Mouse (Mus musculus): ENCODE measurements at regions not wholly inside any gene's neighbourhood (a gene's known extent, or its start where the extent isn't known, plus 50 kb on each side); places are given as distances from the start of the nearest gene placed in this dataset.

DNA sequence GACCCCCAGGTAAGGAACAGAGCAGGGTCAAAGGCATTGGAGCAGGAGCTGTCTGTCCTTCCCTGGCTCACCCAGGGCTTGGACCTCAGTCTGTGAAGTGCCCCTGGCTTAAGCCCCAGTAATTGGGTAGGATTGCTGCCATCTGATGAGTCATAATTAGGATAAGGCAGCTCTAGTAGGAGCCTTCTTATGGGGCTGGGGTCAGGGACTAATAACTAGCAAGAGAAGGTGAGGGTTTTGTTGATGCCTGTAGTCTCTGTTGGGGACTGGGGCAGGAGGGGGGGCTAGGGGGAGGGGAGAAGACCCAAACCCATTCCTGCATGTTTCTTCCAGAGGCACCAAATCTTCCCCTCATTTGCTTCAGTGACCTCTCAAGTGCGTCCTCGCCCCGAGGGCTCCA, 172.4 kb upstream of the Mki67 start:
- peak; percentile 19 to 30 for DNase-seq

DNA sequence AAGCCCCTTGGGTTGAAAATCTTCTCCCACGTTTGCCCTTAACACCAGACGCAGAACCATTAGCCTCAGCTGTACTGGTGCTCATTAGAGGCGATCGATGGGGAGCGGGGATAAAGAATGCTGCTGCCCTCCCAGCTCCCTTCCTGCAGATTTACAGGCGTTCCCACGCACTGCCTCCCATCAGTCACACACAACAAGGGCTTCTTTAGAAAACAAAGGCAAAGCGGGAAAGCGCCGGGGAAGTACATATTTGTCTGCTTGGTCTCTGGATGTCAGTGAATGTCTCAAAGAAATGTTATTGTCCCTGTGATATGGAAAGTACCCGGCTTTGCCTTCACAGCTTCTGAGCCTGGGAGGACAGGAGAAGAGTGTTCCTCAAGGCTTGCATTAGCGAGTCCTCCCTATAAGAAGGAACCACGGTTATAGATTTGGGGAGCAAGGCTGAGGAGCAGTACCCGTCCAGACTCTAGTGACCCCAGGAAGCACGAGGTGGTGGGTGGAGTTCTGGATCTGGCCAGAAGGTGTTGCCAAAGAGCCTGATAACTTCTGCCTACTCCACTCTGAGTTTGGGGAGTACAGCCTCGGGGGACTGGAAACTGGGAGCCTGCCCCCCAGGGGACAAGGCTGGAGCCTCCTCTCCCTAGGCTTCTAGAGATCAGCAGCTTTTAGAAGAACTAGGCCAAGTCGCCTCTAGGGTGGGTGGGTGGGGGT, 173.0 kb upstream of the Mki67 start:
- DNase-seq: peak; percentile 14 to 16

DNA sequence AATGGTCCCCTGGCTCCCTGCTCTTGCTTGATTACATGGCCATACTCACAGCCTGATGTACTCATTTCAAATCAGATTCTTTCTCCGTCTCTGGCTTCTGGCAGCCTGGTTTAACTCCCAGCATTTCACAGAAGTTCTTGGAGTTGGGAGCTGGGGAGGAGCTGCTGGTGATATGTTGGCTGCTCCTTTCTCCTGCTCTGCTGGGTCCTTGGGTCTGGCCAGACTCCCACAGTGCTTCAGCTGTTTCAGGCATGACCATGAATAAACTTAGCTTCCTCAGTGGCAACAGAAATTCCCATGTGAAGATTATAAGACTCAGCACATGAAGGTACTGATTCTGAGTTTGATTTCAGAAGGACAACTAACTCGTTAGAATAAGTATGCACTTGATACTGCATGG, 182.7 kb upstream of the Mki67 start:
- no peak for DNase-seq

DNA sequence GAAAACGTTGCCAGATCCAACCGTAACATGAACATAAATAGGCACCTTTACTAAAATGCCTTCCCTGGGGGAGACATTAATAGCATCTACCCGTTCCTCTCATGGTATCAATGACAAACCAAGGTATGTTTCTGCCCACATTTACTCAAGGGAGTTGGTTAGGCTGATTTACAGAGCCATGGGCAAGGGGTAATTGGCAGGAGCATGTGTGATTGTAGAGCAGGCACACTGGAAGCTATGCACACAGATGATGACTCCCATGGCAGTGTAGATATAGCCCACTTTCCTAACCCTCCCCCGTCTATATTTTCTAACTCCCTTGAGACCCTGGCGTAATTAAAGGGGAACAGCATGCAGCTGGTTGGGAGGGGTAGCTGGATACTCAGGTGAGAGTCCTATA, 183.6 kb upstream of the Mki67 start:
- no peak for DNase-seq

DNA sequence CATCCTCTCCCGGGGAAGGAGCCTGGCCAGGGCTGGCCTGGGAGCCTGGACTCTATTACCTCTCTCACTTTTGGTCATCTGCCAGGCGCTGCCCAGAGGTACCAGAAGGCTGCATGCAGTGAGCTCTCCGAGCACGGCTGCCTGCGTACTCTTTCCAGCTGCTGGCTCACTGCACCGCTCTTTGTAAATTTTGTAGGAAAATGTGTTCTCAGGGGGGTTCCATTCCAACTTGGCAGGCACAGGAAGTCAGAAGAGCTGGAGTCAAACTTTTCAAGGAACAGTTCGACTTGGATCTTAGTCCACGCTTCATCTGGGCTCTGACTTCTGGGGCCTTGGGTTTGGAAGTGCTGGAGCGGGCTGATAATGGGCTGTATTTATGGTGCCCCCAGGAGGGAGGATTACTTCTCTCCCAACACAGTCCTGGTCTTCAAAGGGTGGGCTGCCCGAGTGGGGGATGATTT, 184.7 kb upstream of the Mki67 start:
- DNase-seq: peak; percentile 48 to 73

DNA sequence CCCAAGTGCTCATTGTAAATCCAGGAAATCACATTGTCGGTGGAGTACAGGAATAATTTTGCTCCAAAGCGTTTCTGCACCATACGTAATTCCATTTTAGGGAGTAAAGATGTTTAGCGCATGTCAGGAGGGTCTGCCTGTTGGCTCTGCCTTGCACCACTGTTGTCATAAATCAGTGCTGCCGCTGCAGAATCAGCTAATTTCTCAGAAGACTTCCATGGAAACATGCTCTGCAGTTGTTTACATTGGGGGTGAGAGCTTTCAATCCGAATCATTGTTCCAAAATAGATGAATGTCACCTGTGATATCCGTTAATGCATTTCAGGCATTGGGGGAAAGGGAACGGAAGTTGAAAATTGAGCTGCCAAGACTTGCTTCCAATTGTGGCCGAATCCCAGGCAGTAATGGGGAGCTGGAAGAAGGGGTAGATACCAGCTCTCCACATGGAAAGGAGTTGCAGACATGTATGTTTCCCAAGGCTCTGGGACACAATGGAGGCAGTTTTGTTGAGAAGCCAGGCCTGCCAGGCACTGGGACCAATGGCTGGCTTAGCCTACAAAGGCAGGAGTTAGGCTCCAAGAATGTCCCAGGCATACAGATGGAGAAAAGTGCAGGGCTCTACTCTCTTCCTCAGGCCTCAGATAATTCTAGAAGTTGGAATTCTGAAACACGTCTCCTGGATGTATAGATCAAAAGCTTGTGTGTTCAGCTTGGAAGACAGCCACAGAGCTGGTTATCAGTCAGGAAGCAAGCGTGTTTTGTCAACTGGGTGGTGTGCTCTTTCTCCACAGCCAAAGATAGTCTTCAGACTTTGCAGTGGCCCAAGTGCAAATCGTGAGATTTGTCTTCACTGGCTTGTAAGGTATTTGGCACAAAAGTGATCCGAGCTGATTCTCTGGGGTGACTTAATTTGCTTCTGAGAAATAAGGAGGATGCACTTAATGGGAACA, 186.2 kb upstream of the Mki67 start:
- no peak for DNase-seq

DNA sequence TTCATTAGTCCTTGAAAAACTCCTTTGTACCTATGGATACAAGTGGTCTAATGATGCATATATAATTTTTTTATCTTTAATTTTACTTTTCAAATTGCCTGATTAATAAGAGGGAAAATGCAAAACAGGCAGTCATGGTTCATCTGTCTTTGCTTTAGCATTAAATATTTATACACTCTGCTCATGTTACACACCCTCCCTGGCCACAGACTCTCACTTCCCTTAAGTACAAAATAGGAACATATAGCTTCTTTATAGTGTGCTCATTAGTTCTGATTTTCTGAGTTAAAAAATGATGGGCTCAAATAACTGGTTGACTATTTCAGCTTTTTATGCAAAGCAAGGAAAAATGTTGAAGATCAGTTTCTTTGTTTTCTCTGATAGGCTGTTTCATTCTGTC, 195.2 kb upstream of the Mki67 start:
- no peak for DNase-seq

GRCm38 (mm10) chr7:135913923-135914634, 197.9 kb upstream of the Mki67 start:
- no peak for DNase-seq

DNA sequence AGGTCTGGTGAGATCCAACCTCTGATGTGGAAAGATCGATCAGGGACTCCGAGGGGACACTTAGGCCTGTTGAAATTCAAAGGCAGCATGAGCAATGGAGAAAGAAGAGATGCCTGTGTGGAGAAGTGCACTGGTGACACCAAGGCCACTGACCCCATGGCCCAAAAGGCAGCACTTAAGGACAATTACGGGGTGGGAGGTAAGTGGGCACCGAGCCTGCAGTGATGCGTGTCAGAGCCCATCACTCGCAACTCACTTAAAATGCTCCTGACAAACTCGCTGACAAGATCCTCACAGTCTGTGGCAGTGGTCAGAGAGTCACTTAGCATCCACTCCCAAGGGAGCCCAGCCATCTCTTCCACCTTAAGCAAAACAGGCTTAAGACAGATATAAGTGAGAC, 207.7 kb upstream of the Mki67 start:
- no peak for DNase-seq

- no peak for DNase-seq
Measured at GRCm38 (mm10) chr7:135924641-135925040, 208.5 kb upstream of the Mki67 start.

- DNase-seq: no peak
Measured at GRCm38 (mm10) chr7:135930091-135930490, 213.9 kb upstream of the Mki67 start.

- no peak for DNase-seq
Measured at GRCm38 (mm10) chr7:135932595-135933175, 216.5 kb upstream of the Mki67 start.

DNA sequence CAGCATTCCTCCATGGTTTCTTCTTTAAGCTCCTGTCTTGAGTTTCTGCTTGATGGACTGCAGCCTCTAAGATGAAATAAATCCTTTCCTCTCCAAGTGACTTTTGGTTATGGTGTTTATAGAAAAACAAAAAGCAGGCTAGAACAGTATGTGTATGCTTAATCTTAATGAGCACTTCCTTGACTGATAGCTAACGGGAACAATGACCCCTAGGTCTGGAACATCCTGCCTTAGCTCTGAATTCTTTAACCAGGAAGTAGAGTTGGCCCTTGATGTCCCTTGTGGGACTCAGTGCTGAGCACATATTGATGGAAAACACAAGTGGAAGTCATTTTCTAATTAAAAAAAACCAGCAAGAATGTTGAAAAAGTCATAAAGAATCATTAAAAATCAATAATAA, 219.0 kb upstream of the Mki67 start:
- no peak for DNase-seq

DNA sequence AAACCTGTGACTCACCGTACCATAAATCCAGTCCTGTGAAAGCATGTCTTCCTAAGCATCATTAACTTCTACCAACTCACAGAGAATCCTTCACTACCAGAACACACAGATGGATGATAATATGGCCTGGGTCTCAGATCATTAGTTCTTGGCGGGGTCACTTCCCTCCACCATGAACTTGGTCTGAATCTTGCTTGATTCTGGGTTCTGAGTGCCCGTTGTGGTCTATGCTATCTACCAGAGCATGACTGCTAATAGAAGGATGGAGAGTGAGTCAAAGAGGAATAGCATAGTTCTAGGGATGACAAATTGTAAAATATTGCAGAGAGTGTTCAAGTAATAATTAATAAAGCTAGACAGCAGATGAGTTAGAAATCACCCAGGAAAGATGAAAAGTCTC, 221.3 kb upstream of the Mki67 start:
- DNase-seq: no peak

DNA sequence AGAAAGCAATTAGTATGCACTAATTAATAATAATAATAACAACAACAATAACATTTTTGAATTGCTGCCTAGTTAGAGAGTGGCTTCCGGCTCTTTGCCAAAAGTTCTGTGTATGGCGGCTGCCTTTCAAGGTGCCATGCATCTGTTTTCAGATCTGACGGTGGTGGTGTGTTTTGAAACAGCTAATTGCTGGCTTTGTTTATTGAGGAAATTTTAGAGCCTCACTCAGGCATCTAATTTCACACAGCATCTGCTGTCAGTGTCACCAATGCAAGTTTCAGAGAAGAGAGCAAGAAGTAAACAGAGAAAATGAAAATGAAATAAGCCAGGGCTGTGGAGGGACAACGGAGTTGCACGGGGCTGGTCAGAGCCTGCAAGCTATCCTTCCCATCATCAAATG, 223.2 kb upstream of the Mki67 start:
- DNase-seq: no peak

DNA sequence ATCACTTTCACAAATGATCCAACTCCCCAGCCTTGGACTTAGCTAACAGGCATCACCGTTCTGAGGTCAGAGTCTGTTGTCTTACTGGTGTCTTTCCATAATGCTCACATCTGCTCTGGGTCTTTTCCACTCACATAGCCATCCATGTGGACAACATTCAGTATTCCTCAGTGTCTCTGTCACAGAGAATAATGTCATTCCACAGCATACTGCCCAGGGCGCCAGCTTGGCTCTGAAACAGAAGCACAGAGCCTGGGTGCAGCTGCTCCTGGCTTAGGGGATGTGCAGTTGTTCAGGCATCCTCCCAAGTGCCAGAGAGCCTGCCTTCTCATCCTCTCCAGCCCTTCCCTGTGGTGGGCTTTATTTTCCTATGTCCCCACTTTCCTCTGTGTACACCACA, 226.7 kb upstream of the Mki67 start:
- DNase-seq: no peak

- DNase-seq: no peak
Measured at GRCm38 (mm10) chr7:135946071-135946646, 230.0 kb upstream of the Mki67 start.

- DNase-seq: peak in 1 of 2 experiments; percentile 1
Measured at GRCm38 (mm10) chr7:135961026-135961425, 244.9 kb upstream of the Mki67 start.

- DNase-seq: no peak
Measured at GRCm38 (mm10) chr7:135965528-135965927, 249.4 kb upstream of the Mki67 start.

DNA sequence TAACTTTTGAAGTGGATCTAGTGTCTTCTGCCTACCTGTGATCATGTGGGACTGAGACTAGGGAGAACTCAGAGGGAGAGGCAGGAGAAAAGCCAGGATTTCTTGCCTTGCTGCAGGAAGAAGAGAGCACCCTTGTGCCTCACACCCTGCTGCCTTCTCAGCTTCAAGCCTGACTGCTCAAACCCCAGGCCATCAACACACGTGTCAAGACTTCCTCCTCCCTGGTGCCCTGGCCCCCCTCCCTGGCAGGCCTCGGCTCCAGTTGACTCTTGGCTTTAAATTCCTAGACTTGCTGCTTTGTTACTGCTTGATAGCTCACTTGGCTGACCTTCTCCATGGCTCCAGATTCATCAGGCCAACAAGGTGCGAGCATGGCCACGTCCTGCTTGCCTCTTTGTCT, 250.1 kb upstream of the Mki67 start:
- no peak for DNase-seq

DNA sequence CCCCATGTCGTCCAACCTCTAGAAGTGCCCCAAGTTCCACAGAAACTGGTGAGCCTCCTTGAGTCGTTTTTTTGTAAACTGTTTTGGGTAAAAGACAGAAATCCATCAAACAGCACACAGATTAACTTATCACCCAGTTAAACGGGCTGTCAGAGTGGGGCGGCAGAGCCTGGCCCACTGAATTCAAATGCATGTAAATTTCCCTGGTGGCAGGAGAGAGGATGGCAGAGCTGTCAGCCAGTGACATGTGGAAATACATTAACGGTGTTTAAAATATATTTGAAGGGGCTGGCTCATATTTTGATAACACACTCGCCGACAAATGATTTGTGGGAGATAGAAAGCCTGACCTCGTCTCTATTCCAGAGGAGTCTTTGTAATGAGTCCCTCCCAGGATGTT, 252.5 kb upstream of the Mki67 start:
- DNase-seq: no peak

- DNase-seq: peak in 1 of 2 experiments; percentile 2
Measured at GRCm38 (mm10) chr7:135986021-135986420, 269.9 kb upstream of the Mki67 start.

All from adrenal gland, postnatal 36 days (tissue).